Mouse (Mus musculus) cerebellum, adult 9-10 months (tissue): ENCODE data around the gene Cpped1.

Source experiments
- DNase-seq: peaks from one replicate; pipeline ENCODE4 v3.0.0; 2022

The Cpped1 gene

GRCm38 (mm10) chr16:11833474-11833873, 75.8 kb downstream of the Cpped1 start:
- DNase-seq: no peak

GRCm38 (mm10) chr16:11828816-11829215, 80.4 kb downstream of the Cpped1 start:
- DNase-seq: no peak

- no peak for DNase-seq
These were observed 84.4 kb downstream of the Cpped1 start for GRCm38 (mm10) chr16:11824833-11825232.

- no peak for DNase-seq
These were observed 84.9 kb downstream of the Cpped1 start for GRCm38 (mm10) chr16:11824385-11824784.

- no peak for DNase-seq
These were observed 88.5 kb downstream of the Cpped1 start for GRCm38 (mm10) chr16:11820791-11821190.

GRCm38 (mm10) chr16:11814935-11815650, 94.2 kb downstream of the Cpped1 start:
- DNase-seq: peak; percentile 44

GRCm38 (mm10) chr16:11812119-11812518, 97.1 kb downstream of the Cpped1 start:
- no peak for DNase-seq

GRCm38 (mm10) chr16:11809615-11810014, 99.6 kb downstream of the Cpped1 start:
- peak; percentile 13 for DNase-seq

GRCm38 (mm10) chr16:11801960-11802539, 107.2 kb downstream of the Cpped1 start:
- no peak for DNase-seq

GRCm38 (mm10) chr16:11795758-11796460, 113.3 kb downstream of the Cpped1 start:
- no peak for DNase-seq

- DNase-seq: no peak
These were observed 114.6 kb downstream of the Cpped1 start for GRCm38 (mm10) chr16:11794628-11795027.

GRCm38 (mm10) chr16:11793391-11793790, 115.9 kb downstream of the Cpped1 start:
- no peak for DNase-seq

- DNase-seq: no peak
These were observed 118.8 kb downstream of the Cpped1 start for GRCm38 (mm10) chr16:11790476-11790875.

GRCm38 (mm10) chr16:11785806-11786205, 123.4 kb downstream of the Cpped1 start:
- no peak for DNase-seq

- DNase-seq: no peak
These were observed 124.9 kb downstream of the Cpped1 start for GRCm38 (mm10) chr16:11784354-11784753.

GRCm38 (mm10) chr16:11783337-11783736, 125.9 kb downstream of the Cpped1 start:
- no peak for DNase-seq

- no peak for DNase-seq
These were observed 127.2 kb downstream of the Cpped1 start for GRCm38 (mm10) chr16:11782082-11782481.

- peak; percentile 85 for DNase-seq
These were observed 130.4 kb downstream of the Cpped1 start for GRCm38 (mm10) chr16:11778715-11779460.

GRCm38 (mm10) chr16:11778191-11778590, 131.1 kb downstream of the Cpped1 start:
- peak; percentile 43 for DNase-seq

GRCm38 (mm10) chr16:11776528-11776927, 132.7 kb downstream of the Cpped1 start:
- no peak for DNase-seq

GRCm38 (mm10) chr16:11774321-11774720, 134.9 kb downstream of the Cpped1 start:
- no peak for DNase-seq

- DNase-seq: peak; percentile 29
These were observed 136.9 kb downstream of the Cpped1 start for GRCm38 (mm10) chr16:11772318-11772717.

GRCm38 (mm10) chr16:11757951-11758350, 151.3 kb downstream of the Cpped1 start:
- DNase-seq: no peak
